Mouse (Mus musculus) MN1 (cell line): ENCODE results near the gene Fbxo6.

ENCODE experiments used
- DNase-seq: peaks from one replicate; pipeline ENCODE4 v3.0.0-alpha.2; 2016; ENCODE audit warnings: low spot score

Gene Fbxo6

DNA sequence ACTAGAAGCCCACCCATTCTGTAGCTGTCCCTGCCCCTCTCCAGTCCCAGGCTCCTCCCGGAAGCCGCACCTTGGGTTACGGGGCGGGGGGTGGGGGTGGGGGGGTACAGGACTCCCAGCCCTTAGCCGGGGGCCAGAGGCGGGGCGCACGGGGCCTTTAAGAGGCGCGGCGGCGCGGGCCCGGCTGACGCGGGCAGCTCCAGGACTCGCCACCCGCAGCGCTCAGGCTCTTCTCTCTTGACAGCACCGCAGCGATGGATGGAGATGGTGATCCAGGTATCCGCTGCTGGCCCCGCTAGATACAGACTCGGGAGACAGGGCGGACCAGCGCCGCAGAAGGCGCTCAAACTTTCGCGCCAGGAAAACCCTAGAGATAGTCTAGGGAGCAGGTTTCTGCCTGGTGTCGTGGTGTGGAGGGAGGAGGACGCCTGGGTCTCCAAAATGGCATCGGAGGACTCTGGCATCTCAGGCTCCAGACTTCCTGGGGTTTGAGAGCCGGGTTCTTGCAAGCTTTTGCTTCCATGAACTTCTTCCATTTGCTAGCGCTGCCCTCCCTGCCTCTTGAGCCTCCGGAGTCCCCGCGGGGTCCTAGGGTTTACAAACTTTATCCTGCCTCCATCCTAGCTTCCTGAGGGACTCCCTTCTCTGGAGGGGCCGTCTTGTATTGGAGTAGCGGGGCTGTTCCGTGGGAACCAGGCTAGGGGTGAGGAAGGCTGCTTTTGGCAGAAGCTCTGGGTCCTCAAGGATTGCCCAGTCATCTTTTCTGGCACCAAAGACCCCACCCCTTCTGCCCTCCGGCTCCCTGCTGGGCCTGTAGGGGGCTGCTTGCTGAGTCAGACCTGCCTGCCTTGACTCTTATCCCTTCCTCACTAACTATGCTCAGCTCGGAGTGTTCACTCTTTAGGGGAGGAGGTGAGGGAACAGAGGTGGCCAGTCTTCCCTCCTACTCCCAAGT is 8.8 kb upstream of the Fbxo6 start, which contains the start of the genes Fbxo44 and Fbxo2:
Gene Fbxo44 (minus strand): TSS at position 47 of the 955 bp plus-strand sequence.
Gene Fbxo2 (plus strand): TSS at position 186 of the 955 bp plus-strand sequence.
- DNase-seq = peak; percentile 79

DNA sequence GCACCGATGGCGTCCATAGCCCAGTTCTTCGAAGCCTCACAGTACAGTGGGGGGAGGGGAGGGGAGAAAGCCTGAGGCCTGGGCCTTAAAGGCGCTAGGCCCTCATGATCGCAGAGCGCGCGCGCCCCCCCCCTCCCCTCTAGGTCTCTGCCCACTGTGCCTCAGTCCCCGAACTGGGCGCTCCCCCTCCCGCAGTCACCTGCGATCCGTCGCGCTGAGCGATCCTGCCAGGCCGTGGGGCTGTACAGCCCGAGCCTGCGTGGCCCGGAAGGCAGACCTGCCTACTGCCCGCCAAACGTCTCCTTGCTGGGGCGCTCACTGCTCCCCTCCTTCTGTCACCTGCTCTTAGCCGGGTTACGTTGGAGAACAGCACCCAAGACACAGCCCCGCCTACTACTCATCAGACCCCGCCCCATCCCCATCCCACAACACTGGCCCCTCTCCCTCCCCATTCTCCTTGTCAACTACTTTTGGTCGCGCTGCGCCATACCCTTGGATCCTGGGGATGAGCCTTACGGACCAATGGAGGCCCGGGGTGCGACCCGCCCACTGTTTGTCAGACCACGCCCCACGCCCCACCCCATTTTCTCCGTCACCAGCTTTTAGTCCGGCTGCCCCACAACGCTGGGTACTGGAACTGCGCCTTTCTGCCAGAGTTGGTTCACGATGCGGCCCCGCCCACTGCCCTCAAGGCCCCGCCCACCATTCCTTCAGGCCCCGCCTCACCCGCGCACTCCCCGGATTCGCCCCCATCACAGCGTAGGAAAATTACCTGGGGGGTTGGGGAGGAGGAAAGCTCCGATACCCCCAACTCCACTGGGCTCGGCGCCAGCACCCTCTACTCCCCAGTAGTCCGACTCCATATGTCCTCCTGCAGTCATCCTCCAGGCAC is 7.8 kb upstream of the Fbxo6 start:
- DNase-seq = peak; percentile 98

DNA sequence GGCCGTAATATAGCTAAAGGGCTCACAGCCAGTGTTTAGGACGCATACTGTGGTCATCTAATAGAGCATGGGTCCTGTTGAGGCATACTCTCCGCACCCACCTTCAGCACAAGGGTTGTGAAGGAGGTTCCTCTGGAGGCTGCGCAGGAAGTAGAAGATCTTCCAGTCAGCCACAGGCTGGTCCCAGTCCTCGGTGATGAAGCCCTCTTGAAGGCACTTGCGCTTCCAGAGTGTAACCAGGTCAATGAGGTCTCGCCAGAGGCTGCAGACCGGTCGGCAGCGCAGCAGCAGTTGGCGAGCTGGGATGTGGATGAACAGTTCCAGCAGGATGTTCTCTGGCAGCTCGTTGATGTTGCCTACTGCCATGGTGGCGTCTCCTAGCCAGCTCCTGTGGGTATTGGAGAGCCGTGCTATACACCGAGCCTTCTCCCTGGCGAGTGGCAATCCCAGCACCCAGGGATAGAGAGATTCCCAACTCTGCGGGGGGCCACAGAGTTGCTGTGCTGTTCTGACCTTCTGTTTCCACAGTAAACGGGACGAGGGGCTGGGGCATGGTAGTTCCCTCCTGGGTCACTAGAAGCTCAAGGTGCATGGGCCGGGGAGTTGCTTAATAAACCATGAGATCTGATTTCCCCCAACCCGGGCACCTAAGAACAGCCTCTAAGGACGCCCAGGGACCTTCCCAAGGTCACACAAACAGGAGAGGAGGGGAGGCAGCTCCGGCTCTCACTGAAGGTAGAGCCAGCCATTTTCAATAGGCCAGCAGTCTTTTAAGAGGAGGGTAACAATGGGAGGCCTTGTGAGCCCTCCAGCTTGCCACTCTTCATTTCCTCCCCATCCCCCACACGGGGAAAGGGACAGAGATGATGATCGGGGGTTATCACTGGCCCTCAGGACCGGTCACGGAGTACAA is 6.8 kb upstream of the Fbxo6 start:
- DNase-seq = peak; percentile 47

DNA sequence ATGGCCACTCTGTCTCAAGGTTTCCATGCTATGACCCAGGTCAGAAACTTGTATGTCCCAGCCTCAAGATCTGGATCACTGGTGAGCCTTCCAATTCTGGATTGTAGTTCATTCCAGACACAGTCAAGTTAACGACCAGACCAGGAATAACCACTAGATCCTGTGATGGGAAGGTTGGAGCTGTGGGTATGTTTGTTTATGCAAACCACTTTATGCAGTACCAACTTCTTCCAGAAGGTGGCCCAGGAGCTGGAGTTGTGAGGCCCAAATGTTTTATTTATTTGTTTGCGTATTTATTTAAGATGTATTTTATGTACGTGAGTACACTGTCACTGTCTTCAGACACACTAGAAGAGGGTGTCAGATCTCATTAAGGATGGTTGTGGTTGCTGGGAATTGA is 3.0 kb upstream of the Fbxo6 start:
- DNase-seq = peak; percentile 73

DNA sequence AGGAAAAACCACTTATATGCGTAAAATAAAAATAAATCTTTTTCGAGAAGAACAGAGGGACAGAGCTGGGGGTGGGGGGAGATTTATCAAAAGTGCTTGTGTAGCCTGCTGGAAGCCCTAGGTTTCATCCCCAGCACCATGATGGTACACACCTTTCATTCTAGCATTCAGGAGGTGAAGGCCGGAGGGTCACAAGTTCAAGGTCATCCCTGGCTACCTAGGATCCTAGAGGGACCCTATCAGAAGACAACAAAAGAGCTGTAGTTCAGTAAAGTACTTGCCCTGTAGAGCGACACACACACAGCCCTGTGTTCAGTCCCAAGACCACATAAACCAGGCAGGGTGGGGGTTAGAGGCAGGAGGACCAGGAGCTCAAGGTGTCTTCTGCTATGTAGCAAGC is 2.1 kb upstream of the Fbxo6 start:
- DNase-seq = no peak

DNA sequence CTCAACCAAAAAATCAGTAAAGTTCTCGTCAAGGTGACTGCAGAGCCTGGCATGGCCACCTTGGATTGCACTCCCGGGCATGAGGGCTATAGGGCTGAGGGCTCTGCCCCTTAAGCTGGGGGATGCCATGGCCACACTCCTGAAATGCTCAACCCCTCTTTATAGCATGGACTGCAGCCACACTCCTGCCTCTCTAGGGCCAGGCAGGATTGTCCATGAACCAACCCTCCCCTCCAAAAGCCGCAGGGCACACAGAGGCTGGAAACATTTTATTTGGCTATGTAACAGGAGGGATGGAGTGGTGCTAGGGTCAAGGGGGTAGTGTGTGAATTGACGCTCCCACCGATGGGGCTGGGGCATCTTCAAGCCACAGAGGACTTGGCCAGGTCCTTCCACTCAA is 607 bp upstream of the Fbxo6 start:
- DNase-seq = no peak

DNA sequence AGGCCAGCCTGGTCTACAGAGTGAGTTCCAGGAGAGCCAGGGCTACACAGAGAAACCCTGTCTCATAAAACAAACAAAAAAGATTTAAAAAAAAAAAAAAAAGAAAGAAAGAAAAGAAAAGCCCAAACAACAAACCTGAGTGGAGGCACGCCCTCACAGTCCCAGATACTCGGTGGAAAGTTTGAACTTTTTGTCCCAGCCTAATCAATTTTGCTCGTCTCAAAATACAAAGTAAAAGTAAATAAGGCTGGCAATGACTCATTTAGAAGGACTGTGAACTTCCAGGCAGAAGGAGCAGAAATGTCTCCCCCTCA is 1.0 kb downstream of the Fbxo6 start:
- no peak for DNase-seq

DNA sequence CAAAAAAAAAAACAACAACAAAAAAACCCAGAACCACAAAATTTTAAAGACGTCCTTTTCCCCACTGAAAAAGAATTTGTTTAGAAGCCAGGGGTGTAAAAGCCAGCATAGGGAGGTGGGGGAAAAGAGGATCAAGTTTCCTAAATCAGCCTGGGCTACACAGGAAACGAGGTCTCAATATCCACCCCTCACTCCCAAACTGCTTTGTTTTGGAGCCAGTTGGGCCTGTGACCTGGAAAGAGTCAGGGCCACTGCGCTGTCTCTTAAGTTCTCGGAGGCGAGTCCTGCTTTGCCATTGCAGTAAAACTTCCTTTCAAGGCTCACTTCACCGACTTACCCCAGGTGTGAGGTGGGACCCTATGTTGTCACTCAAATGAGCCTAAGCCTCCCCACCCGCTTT is 1.7 kb downstream of the Fbxo6 start:
- no peak for DNase-seq

DNA sequence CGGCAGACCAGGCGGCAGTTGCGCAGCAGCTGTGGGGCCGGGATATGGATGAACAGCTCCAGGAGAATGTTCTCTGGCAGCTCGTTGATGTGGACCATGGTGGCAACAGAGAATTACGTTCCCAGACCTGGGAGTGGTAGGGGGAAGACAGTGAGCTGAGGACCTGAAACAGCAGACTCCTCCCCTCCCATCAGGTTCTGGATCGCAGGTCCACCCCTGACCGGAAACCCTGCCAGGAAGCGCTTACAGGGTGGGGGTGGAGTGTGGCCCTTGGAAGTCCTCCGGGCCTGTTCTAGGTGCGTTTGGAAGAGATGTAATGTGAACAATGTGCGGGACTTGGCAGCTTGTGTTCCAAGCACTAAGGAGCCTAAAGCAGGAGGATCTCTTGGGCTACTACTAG is 2.4 kb downstream of the Fbxo6 start:
- no peak for DNase-seq

DNA sequence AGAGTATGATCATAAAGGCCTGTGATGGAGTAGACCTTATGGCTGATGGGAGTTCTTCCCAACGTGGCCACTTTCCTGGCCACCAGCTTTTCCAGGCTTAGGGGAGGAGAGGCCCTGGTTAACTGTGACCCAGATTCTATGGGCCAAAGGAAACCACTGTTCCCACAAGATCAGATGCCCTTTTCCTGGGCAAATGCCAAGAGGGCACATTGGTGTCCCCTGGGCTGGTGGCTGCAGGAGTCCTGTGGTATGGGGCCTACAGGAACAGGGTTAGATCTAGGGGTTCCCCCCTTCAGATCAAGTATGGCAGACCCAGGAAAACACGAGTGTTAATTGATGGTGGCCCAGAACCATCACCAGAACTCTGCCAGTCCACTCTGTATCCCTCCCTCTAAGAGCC is 4.2 kb downstream of the Fbxo6 start:
- no peak for DNase-seq

DNA sequence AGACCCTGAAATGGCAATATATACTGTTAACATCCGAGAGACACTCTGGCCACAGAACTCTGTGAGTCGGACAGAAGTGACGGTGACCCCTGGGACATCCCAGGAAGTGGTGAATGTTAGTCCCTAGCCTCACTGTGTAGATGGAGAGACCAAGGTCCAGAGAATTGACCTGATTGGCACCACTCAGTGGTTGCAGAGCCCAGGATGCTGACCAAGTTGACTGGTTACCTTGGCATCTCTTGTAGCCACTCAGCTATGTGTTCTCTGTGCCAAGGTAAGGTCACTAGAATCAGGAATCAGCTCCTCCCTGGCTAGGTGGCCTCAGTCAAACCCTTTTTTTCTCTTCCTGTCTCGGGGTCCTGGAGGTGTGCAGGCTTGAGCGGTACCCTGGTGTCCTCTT is 8.2 kb downstream of the Fbxo6 start:
- DNase-seq = no peak

DNA sequence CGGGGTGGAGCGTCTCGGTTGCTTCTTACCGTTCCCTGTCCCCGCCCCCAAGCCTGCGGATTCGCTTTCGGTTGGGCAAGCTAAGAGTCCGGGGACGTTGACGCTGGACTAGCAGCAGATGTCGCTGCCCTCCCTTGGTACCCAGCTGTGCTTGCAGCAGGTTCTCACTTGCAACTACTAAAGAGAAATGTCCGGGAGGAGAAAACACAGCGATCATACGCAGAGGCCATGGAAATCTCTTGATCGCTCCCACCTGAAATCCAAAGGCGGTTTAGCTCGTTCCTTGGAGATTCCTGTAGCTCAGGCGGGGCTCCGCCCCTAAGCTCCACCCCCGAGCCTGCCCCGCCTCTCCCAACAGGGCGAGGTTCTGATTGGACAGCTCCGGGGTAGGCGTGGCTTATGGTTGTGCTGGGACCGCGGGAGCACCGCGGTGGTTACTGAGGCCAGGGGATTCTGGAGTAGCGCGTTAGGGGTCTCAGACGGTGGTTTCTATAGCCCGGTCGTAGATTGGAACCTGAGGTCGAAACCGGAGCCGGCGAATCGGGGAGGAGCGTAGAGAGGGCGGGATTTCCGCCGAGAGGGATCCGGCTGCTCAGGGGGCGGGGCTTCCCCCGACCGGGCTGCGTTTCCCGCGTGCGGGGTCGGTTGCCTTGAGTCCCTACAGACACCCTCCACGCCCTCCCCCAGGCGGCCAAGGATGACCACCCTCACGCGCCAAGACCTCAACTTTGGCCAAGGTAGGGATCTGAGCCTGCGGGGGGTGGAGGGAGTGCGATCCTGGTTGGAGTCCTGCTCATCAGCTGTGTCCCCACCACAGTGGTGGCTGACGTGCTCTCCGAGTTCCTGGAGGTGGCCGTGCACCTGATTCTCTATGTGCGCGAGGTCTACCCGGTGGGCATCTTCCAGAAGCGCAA is 11.6 kb downstream of the Fbxo6 start:
- peak; percentile 95 for DNase-seq

DNA sequence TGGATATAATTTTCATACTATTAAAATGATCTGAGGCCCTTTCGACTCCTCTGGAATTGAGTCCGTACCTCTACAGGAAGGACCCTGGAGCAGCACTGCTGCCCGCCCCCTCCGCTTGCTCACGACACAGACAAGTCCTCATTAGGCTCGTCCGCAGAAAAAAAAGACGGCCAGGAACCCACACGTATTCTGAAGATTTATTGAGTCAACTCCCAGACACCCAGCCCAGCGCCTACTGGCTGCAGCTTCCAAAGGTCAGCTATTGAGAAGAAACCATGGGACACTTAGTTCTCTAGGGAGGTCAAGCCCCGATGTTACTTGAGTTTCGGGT is 12.2 kb downstream of the Fbxo6 start:
- DNase-seq = no peak

DNA sequence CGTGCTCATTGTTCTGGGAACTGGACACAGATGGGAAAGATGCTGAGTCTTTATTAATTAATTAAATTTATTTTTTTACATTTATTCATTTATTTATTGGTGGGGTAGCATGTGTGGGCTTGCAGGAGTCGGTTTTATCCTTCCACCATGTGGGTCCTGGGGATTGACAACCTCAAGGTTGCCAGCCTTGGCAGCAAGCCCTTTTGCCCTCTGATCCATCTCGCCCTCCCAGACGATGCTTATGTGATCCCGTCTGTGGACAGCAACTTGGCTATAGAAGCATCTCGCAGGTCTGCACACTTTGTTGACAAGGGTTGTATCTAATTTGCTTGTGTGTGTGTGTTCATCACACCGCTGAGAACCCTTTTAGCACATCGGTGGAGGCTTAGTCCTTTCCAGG is 14.4 kb downstream of the Fbxo6 start:
- DNase-seq = no peak

DNA sequence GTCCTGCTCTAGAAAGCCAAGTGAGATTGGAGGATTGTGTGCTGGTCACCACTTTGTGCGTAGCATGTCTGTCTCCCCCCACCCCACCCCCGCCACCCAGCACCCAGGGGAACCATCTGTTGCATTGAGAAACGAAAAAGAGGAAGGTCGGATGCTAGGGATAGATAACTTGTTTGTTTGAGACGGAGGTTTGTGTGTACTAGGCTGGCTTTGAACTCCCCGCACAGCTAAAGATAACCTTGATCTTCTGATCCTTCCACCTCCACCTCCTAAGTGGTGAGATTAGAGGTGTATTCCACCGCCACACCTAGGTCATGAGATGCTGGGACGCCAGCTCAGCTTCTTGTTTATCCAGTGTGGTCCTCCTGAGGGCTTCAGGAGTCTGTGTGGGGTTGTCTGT is 17.0 kb downstream of the Fbxo6 start:
- DNase-seq = no peak

DNA sequence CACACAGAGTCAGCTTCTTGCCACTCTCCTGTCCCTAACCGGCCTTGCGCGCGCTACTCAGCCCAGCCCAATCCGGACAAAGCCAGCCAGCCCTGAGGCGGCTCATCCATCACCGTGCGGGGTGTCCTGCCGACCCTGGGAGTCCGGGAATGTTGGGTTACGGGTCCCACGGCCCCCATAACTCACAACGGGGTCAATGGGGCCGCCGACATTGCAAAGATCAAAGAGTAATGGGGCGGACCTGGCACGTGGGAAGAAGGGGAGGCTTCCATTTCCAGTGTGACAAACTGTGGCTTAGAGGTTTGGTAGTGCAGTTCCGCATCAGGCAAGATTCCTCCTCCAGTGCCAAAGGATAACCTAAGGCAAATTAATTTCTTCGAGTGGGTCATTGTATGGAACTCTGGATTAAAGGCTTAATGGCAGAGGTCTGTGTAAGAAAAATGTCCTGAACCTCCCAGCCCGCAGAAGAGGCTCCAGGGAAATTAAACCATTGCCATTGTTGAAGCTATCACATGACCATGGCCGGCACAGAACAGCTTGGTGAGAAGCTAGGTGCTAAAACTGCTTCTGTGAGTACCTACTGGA is 20.4 kb downstream of the Fbxo6 start:
- peak; percentile 52 for DNase-seq

DNA sequence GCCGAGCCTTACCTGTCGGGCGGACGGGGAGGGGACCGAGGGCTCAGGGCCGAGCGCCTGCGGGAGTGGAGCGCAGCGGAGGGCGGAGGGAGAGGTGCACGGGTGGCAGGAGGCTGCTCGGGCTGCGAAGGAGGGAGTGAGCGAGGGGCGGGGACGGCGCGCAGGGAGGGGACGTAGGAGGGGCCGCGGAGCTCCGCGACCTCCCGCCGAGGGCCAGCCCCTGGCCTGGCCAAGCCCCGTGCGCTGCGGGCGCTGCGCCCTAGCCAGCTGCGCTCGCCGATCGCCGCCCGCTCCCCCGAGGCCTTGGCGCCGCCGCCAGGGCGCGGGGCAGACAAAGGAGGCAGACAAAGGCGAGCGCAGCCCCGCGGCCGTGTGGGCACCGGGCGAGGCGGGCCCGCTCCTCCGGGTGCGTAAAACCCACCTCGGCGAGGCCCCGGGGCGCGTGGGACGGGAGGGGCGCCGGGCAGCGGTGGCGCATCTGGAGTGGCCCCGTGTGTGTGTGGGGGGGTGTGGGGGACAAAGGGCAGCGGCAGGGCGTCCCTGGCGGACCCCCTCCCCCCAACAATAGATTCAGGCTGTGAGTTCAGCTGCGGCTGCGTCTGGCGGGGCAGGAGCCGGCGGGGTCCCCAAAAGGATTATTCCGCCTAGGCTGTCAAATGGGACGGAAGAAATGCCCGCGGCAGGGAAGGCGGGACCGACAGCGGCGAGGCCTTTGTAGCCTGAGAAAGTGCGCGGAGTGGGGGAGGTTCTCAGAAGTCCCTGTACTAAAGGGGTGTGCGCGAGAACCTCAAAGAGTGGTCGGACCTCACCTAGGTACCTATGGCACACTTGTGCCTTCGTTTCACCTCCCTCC is 21.2 kb downstream of the Fbxo6 start, which contains the start of gene Draxin:
Gene Draxin (minus strand): TSS at position 138 of the 853 bp plus-strand sequence.
- DNase-seq = peak; percentile 89

DNA sequence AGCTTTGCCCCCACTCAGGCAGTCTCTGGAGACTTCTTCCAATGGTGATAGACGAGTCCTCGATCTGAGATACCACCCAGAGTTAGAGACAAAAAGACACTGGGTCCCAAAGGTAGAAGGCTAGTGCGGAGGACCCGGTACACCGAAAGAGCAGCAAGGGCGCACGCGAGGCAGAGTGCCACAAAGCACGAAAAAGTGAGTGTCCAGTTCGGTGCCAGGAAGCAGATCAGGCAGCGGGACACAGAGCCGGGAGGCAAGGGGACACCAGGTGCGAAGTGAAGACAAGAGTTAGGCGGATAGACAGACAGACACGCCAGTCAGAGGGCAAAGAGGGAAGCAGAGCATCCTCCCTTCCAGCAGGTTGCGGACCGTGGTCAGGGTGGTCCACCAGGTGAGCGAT is 21.8 kb downstream of the Fbxo6 start, which contains the start of gene Mad2l2:
Gene Mad2l2 (plus strand): TSS at position 252 of the 400 bp plus-strand sequence.
- no peak for DNase-seq

DNA sequence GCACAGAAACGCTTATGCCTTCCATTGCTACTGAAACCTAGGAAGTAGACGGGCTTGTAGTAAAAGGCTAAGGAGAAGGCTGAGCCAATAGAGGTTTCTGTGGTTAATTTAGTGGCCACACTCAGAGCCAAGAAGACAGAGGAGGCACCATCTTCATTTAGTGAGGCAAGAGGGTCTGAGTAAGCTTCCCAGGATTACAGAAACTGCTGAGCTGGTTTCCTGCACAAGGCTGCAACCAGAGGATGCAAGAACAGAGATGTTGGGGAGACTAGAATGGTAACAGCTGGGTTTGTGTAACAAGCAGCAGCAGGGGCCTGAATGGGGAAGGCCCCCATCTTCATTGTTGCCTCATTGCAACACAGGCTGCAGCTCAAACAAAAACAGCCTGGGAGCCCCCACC is 23.3 kb downstream of the Fbxo6 start:
- DNase-seq = no peak
